Comparison of ENCODE assay signal across 20 mouse cellular contexts in genomic region chr8:9264378-9264777, GRCm38 (mm10).
"Had no signal": no experiment of that assay in that cellular context is flagged by ENCODE, and none has a peak within 500 bp of the region (broad histone marks: within the 10 kb centered on the region; RNA-seq: fewer than 3 reads in every experiment).

No protein-coding gene starts in this region.

- ATAC-seq: forebrain, embryonic 13.5 days; forebrain, embryonic 14.5 days; forebrain, embryonic 15.5 days; forebrain, embryonic 16.5 days; forebrain, postnatal 0 days had no signal

- DNase-seq: cerebellum, adult 8-10 months; cerebellum, adult 9-10 months; cerebellum, adult 9-11 months; cerebellum, postnatal 10 days; cerebellum, postnatal 14 days; cerebellum, postnatal 25 days; cerebellum, postnatal 36 days; embryo, embryonic 11 days; forebrain, postnatal 0 days; gastrocnemius, adult 2 months; gastrocnemius, postnatal 10 days; gastrocnemius, postnatal 14 days; gastrocnemius, postnatal 25 days; gastrocnemius, postnatal 36 days; heart, adult 18-20 months; heart, adult 2 months had no signal
